Mouse (Mus musculus) layer of hippocampus, adult 8-10 months (tissue): ENCODE results near the gene Mbnl3. TPM values are rescaled to one million over a fixed set of nuclear protein-coding genes. Genes with fewer than 3 reads are reported as not detected.

Experiments
- DNase-seq, 2 experiments: peaks; one replicate each; pipeline ENCODE4 v3.0.0; 2022; ENCODE audit warnings: low spot score in 2 of 2
- total RNA-seq, 4 experiments: library from RNA; stranded (reverse); gene quantifications; 2 replicates each; pipeline ENCODE4 v1.2.4; 2022

The Mbnl3 gene
- total RNA-seq: not detected

DNA sequence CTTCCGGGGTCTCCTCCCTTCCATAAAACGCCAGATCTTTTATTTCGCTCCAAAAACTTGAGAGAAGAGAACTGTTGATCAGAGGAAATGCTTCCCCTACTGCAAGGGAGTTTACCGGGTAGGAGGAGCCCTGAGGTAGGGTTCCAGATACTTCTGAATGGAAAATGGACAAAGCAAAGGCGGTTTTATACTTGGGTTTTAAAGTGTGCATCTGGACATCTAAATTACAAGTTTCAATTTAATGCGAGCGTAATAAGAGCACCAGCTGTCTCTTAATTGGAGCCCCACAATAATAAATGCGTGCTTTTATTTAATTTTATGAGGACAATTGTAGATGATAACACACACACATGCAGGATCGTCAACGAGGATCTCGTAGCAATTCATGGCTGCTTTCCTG is at the start of gene Mbnl3:
TSS of gene Mbnl3 (minus strand) at position 101 of the 400 bp plus-strand sequence.
- DNase-seq: no peak

DNA sequence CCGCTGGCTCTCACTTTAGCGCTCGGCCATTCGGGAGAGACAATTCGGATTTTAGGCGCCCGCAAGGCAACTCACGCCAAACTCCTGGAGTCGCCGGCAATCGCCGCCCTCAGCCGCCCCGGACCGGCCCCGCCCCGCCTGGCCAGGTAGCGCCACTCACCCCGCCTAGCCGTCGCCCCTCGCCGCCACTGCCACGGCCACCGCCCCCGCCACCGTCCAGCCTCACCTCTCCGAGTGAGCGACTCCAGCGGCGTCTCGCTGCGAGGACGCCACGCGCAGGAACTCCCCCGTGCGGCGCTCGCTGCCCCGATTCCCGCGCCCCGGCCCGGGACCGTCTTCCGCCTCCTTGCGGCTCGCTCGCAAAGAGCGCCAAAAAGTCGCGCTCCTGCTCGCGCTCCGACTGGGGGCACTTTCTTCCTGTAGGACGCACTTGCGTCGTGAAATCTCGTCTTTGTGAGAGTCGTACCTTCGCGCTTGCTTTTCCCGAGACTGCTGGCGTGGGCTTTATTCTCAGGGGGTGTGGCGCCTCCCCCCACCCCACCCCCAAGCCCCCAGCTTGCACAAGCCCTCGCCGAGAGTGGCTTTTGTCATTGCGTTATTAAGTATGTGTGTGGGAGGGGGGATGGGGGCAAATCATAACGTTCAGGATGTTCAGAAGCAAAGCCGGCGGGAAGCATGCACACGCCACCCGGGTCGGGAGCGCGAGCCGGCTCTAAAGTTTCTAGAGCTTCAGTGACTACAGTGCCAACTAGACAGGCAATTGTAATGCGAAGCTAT is 596 bp downstream of the Mbnl3 start:
- no peak for DNase-seq

DNA sequence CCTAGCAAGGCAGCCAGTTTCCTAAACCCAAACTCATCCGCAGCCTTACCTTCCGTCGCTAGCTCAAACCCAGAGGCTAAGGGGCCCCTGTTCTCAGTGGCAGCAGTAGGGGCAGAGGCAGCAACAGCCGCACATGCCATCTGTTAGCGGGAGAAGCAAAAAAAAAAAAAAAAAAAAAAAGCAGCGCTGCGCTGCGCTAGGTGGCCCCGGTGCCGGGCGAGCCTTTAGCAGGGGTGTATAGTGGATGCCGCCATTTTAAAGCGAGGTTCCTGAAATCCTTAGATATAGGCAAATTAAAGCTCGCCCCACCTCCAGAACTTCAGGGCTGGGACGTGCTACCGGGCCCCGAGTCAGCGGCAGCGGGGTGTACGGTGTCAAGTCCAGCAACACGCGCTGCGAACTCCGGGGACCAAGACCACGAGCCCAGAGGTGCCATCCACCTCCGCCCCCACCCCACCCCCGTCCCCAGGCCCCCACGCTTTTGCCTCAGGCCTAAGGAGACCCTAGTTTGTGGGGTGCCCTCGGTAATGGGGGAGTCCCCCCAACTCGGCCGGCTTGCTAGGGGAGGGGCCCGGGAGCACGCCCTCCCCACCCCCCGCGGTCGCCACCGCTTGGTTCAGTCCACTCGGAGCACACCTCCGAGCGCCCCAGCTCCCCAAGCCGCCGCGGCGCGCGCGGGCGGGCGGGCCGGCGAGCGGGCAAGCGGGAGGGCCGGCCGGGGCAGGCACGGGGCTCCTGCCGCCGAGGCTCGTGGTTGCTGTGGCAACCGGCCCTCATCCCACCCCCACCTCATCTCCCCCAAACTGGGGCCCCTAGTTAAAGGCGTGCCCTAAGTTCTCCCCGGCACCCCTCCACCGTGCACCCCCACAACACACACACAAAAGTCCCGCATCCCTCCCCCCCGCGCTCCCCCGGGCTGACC is 1.4 kb downstream of the Mbnl3 start:
- DNase-seq: no peak

DNA sequence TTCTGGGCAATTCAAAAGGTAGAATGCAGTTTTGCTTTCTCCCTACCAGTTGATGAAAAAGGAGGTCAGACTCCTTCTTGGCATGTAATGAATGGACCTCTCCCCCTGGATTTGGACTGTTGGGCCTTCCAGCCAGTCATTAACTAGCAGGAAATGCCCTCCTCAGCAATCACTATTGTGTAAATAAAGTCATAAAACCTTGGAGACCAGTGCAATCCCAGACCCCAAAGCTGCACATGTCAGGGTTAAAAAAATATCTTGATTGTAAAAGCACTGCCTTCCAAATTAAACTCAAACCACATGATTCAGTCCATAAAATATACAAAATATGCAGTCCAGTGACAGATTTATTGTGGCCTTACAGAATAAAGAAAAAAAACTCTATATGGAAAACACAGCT is 9.3 kb downstream of the Mbnl3 start:
- DNase-seq: no peak

DNA sequence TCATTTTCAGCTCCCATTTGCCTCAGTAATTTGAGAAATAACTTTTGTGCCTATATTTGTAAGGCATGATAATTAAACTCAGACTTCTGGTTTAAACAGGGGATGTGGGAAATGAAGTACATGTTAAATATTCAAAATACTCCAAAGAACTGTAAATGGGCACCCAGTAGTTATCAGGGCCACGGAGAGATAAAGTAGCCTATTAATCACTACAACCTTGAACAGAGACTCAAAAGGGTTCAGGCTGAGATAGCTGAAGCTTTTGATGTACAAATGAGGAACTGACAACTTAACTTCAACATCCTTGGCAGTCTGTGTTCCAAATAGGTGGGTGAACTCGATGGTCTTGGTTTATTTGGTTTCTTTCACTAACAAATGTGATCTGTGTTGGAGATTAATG is 34.4 kb downstream of the Mbnl3 start:
- DNase-seq: no peak

DNA sequence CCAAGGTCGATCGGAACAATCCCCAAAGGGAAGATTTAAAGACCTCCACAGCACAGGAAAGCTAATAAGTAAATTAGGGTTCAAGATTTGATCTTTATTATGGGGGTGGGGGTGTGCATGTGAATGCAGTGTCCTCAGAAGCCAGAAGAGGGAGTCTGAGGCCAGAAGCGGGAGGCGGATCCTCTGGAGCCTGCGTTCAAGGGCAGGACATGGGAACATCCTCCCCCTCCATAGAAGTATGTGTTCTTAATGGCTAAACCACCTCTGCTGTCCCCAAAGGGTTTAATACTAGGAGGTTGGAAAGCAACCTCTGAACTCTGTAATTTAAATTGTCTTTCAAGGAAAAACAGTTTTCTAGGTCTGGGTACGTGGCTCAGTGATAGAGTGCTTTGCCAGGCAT is 34.9 kb downstream of the Mbnl3 start:
- DNase-seq: no peak

DNA sequence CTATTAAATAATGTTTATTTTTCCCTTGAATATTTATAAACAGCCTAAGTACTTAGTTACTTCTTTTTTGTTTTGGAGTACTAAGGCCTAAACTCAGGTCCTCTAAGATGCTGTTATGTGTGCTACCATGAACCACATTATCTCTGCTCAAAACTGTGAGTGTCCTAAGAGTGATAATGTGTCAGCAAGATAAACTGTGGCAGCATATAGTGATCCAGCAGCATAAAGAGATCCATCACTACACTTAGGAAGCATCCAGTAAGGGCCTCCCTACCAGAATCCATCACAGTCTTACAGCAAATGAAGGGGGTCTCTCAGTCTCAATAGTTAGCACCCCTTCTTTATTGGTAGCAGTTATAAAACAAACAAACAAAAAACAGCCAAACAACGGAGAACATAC is 35.9 kb downstream of the Mbnl3 start:
- DNase-seq: no peak

DNA sequence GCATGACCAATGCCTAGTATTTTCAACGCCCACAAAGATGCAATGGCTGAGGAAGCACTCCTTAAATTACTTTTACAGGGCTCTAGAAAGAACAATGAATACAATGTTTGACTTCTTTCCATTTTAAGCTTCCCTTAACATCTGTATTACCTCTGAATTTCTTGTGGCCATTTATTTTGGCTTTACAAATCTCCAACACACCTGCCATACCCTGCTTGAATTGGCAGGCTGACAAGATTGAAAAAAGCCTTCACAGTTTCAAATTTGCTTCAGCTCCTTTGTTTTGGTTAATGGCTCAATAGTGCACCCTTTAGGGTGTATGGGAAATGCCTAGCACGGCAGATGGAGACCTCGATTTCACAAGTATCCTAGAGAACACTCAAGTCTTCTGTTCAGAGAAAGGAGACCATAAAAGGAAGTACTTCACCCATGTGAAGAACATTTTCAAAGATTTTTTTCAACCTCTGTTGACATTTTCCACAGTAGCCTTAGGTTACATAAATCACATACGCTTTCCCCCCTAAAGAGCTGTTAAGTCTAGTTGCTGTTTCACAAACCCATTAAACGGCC is 36.8 kb downstream of the Mbnl3 start:
- DNase-seq: no peak

DNA sequence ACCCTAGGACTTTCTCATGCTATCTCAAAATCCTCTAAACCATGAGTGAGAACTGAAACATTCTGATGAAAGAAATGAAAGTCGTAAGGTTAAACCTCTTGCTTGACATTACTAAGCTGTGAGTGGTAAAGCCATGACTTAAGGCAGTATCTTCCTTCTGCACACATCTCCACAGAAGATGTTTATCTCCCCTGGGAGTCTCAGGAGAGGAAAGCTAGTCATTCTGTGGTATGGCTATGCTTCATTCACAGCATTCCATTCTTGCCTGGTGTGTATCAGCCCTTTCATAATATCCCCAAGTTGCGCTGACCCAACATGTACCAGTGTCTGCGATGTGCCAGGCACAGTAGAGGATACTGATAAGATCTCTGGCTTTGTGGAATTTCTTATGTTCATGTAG is 38.4 kb downstream of the Mbnl3 start:
- no peak for DNase-seq

DNA sequence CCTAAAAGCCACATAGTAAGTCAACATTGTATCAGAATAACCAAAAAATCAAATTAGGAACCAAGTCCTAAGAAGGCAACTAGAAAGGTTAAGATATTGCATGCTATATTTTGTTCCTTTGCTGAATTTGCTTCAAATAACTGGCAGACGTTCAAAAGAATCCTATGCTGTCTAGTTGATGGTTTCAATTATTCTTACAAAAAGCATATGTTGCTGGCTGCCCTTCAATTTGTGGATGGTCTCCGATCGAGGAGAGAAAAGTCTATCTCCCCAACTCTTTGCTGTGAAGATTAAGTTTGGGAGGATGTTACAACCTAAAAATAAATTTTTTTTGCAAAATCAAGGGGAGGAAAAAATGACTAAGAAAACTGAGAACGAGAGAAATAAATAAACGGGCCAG is 41.6 kb downstream of the Mbnl3 start:
- no peak for DNase-seq

DNA sequence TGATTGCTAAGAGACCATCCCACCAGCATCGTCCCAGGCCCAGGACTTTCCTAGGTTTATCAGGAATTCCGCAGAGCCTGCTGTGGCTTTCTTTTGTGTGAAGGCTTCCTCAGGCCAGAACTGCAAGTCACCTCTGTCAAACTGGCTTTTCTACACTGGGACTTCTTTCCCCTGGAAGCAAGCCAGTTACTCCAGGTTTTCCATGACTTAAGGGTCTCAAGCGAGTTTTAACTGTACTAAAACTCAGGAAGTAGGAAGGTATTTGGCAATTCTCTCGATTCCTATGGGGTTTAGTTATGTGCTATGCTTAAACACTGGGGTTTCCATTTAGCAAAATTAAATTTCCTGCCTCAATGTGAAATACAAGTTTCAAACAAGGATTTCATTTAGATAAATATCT is 57.9 kb downstream of the Mbnl3 start:
- DNase-seq: no peak

DNA sequence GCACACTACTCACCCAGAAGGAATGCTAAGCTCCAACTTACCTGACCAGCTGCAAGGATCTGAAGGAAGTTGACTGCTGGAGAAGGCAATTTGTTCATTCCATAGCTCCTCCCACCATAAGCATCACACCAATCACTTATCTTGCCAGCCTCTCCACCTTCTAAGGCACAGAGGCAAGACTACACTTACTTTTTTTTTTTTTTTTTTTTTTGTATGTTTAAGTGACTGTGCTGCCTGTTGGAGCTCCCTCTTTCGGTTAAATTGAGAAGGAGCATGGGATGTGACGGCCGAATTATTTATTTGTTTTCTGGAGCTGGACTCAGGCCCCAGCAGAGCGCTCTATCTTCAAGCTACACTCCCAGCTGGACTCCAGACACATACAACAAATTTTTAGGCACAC is 60.0 kb downstream of the Mbnl3 start:
- peak in 1 of 2 experiments; percentile 3 for DNase-seq

DNA sequence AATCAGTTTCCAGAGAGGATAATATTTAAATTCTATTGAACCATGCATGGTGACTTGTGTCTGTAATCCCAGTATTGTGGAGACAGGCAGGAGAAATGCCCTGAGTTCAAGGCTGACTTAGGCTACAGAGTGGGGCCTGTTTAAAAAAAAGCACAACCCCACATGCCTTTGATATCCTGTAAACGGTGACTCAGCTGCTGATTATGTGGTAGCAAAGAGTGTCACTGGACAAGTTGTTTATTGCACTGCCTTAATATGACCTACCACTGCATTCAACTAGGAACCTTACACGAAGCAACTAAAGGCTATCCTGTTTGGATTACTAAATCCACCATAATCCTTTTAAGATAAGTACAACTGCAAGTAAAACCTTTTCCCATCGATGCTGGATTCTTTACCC is 66.3 kb downstream of the Mbnl3 start:
- no peak for DNase-seq

DNA sequence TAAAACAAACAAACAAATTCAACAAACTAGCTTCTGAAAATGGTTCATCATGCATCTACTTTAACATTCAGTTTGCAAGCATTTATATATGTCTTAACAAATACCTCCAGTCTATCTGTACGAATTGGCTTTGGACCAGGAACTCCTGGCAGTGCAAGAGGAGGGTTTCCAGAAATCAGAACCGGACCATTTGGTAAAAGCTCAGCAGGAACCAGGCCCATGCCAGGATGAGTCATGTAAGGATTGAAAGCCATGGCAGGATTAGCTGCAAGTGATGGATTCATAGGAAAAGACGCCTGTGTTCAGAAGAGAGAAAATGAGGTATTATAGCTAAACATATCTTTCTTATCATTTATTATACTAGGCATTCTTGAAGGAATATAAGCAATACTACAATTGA is 75.0 kb downstream of the Mbnl3 start:
- no peak for DNase-seq

DNA sequence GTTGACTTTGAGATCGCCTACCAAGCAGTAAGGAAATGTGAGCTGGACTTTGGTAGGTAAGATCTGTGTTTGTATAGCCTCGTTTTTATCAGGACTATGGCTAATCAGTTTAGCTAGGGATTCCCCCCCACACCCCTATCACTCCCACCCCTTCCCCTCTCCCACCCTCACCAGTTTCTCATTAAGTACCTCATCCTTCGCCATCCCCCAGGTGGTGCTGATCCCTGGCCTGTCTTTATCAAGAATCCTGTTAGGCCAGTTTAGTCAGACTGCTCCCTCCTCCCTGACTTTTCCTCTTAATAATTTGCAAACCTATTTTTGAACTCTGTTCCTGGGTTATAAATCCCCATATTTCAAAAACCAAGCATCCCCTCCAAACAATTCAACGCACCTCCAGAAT is 103.6 kb downstream of the Mbnl3 start:
- DNase-seq: no peak

DNA sequence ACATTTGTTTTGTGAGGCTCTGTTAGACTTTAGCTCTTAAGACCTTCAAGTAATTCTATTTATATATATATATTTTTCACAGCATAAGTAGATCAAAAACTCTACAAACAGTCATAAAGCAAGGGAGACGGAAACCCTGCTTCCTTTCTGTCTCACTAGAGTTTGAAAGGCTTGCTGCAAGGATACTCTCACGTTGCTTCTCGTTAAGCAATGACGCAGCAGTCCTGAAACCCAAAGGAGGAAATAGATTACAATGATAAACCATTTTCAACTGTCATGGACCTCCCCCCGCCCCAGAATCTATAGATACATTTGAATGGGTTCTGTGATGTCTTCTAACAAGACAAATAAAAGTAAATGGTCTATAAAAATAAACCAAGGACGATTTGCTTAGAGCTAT is 121.4 kb downstream of the Mbnl3 start:
- DNase-seq: no peak

DNA sequence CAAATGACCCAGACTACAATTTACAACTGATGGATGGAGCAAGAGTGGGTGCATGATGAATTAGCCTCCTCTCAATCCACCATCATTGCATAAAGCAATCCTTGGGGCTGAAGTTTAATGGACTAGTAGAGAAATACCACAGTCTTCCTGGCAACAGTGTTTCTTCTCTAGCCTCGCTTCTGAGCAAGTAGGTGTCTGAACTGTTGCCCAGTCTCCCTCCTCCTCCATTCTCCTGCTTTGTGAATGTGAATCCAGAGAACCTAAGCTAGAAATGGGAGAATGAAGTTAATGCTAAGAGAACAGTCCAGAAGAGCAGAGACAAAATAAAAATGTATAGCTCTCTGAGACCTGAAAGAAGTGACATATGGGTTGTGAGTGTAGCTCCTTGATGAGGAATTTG is 122.1 kb downstream of the Mbnl3 start:
- DNase-seq: no peak

DNA sequence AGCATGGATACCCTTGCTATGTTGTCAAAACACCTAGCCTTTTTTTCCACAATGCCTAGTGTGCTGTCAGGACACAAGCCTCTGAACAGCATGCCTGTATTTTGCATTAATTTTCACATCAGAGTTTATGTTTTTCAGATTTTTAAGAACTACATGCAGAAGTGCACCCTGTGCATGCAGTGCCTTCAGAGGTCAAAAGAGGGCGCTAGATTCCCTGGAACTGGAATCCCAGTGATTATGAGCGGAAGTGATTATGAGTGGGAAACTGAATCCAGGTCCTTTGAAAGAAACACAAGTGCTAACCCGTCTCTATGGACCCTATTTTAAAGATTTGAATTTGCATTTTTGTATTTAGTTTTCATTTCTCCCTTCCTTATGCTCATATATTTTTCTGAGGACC is 129.6 kb downstream of the Mbnl3 start:
- DNase-seq: no peak
